In genomic region chr6:30636186-30636842, GRCm38 (mm10) we compare ENCODE assay signal across 11 mouse cellular contexts. TPM values are rescaled to one million over a fixed set of nuclear protein-coding genes. Genes with fewer than 3 reads are reported as not detected.
DNase-seq lines count a peak whose midpoint lies in the region; ATAC-seq and TF ChIP-seq lines count a peak whose summit lies in the region.
"Had no signal": no experiment of that assay in that cellular context is flagged by ENCODE, and none has a peak within 500 bp of the region (broad histone marks: within the 10 kb centered on the region; RNA-seq: fewer than 3 reads in every experiment).

No protein-coding gene starts in this region.

- no peak overlapping the region for H3K4me3 ChIP-seq in heart, postnatal 0 days (ENCODE audit: low read depth, low read length)
- H3K4me3 ChIP-seq in embryonic facial prominence, embryonic 14.5 days (ENCODE audit: low read depth, low read length) = no peak overlapping the region
- no peak overlapping the region for H3K4me3 ChIP-seq in liver, embryonic 12.5 days
- no peak overlapping the region for H3K4me3 ChIP-seq in thymus, adult 2 months (ENCODE audit: control insufficient read depth, insufficient read depth, low read length)

- H3K27me3 ChIP-seq in heart, postnatal 0 days (ENCODE audit: control insufficient read depth, insufficient read depth, low read length) = no peaks in the 10 kb centered on the region
- no peaks in the 10 kb centered on the region for H3K27me3 ChIP-seq in embryonic facial prominence, embryonic 14.5 days (replicated peaks; ENCODE audit: control insufficient read depth, insufficient read depth, low read length)
- peaks cover 6% of the 10 kb centered on the region; the same call in 1 of the 2 replicates for H3K27me3 ChIP-seq in liver, embryonic 12.5 days (replicated peaks)
- H3K27me3 ChIP-seq in thymus, adult 2 months (ENCODE audit: control insufficient read depth, insufficient read depth, low read length) = no peaks in the 10 kb centered on the region

- no peak overlapping the region for H3K4me2 ChIP-seq in heart, postnatal 0 days (ENCODE audit: low read depth, low read length)
- H3K4me2 ChIP-seq in embryonic facial prominence, embryonic 14.5 days (ENCODE audit: low read depth, low read length) = no peak overlapping the region
- H3K4me2 ChIP-seq in liver, embryonic 12.5 days = no peak overlapping the region

- ATAC-seq in heart, postnatal 0 days (ENCODE audit: insufficient read depth, low read depth) = no peak
- ATAC-seq in embryonic facial prominence, embryonic 14.5 days (ENCODE audit: low read depth) = peak; percentile 79
- no peak for ATAC-seq in liver, embryonic 12.5 days
- ATAC-seq: forebrain, postnatal 0 days had no signal

- no peak for TF ChIP-seq POLR2A in thymus, adult 2 months (IDR thresholded peaks at IDR 0.05; ENCODE audit: control insufficient read depth, extremely low read depth, insufficient read depth, low read length, poor library complexity)

- no peak for DNase-seq in heart, postnatal 0 days (ENCODE audit: low spot score)
- no peak for DNase-seq in heart, adult 8-10 months (ENCODE audit: low spot score)
- DNase-seq in NIH3T3 (ENCODE audit: low read depth) = peak; percentile 77
- DNase-seq in embryonic facial prominence, embryonic 14.5 days (ENCODE audit: low spot score) = peak; percentile 83
- no peak for DNase-seq in ovary, postnatal 14 days (ENCODE audit: low spot score)
- DNase-seq in MN1 (ENCODE audit: low spot score) = no peak
- DNase-seq in thymus, adult 2 months = no peak
- DNase-seq: forebrain, postnatal 0 days; kidney, adult 8-10 months; lung, postnatal 4 days had no signal

- no peak overlapping the region for H3K9ac ChIP-seq in heart, postnatal 0 days (replicated peaks; ENCODE audit: low read depth, low read length)
- peak overlapping the region; percentile 38 for H3K9ac ChIP-seq in embryonic facial prominence, embryonic 14.5 days (ENCODE audit: low read depth, low read length)
- no peak overlapping the region for H3K9ac ChIP-seq in liver, embryonic 12.5 days
- H3K9ac ChIP-seq: forebrain, postnatal 0 days had no signal

- no peaks in the 10 kb centered on the region for H3K36me3 ChIP-seq in heart, postnatal 0 days (replicated peaks; ENCODE audit: control insufficient read depth, insufficient read depth, low read length)
- H3K36me3 ChIP-seq in embryonic facial prominence, embryonic 14.5 days (ENCODE audit: control insufficient read depth, insufficient read depth, low read length) = no peaks in the 10 kb centered on the region
- no peaks in the 10 kb centered on the region for H3K36me3 ChIP-seq in liver, embryonic 12.5 days
- H3K36me3 ChIP-seq in thymus, adult 2 months (ENCODE audit: control insufficient read depth, insufficient read depth, low read length) = no peaks in the 10 kb centered on the region

- no peaks in the 10 kb centered on the region for H3K9me3 ChIP-seq in heart, postnatal 0 days (replicated peaks; ENCODE audit: control insufficient read depth, low read length)
- no peaks in the 10 kb centered on the region for H3K9me3 ChIP-seq in embryonic facial prominence, embryonic 14.5 days (ENCODE audit: control insufficient read depth, low read length)
- no peaks in the 10 kb centered on the region for H3K9me3 ChIP-seq in liver, embryonic 12.5 days (replicated peaks)

- H3K4me1 ChIP-seq in heart, postnatal 0 days (ENCODE audit: control insufficient read depth, insufficient read depth) = 0 out of 2 replicates have a peak, but pooled peaks cover 10% of the 10 kb centered on the region
- peaks cover 20% of the 10 kb centered on the region for H3K4me1 ChIP-seq in embryonic facial prominence, embryonic 14.5 days (ENCODE audit: control insufficient read depth, insufficient read depth, low read length)
- peaks cover 15% of the 10 kb centered on the region for H3K4me1 ChIP-seq in liver, embryonic 12.5 days
- H3K4me1 ChIP-seq in thymus, adult 2 months (replicated peaks; ENCODE audit: control insufficient read depth, insufficient read depth, low read length) = no peaks in the 10 kb centered on the region

- WGBS in heart, postnatal 0 days = 49% methylated on average over 4 of the region's 4 CpGs
- 18% methylated on average over 4 of the region's 4 CpGs for WGBS in embryonic facial prominence, embryonic 14.5 days
- 56% methylated on average over 4 of the region's 4 CpGs for WGBS in liver, embryonic 12.5 days (ENCODE audit: insufficient replicate concordance)
- WGBS in thymus, adult 2 months = 87% methylated on average over 4 of the region's 4 CpGs

- H3K27ac ChIP-seq in heart, postnatal 0 days (ENCODE audit: low read depth) = peak overlapping the region; percentile 1
- H3K27ac ChIP-seq in embryonic facial prominence, embryonic 14.5 days (replicated peaks; ENCODE audit: low read depth, low read length) = peak overlapping the region; percentile 93
- peak overlapping the region; percentile 60 for H3K27ac ChIP-seq in liver, embryonic 12.5 days
- H3K27ac ChIP-seq in thymus, adult 2 months (ENCODE audit: control insufficient read depth, insufficient read depth, low read length) = no peak overlapping the region

- TF ChIP-seq CTCF in heart, postnatal 0 days (IDR thresholded peaks at IDR 0.05; ENCODE audit: low read depth) = no peak
- no peak for TF ChIP-seq CTCF in thymus, adult 2 months (IDR thresholded peaks at IDR 0.05; ENCODE audit: borderline replicate concordance, control insufficient read depth, extremely low read depth, insufficient read depth, low read length, poor library complexity)

- no peak for TF ChIP-seq EP300 in heart, postnatal 0 days (IDR thresholded peaks at IDR 0.05; ENCODE audit: low read depth)

RNA-seq across cellular contexts. Expression of gene Cpa1, which starts 2.7 kb away (rescaled TPM):
- total RNA-seq in heart, postnatal 0 days (2014; rRNA removed; ENCODE audit: low replicate concordance) = 11.5 and 16.8 TPM in 2 replicates
- polyA plus RNA-seq in heart, postnatal 0 days (2015; fragmentation: Nextera tagmentation; extraction: Ambion mirVana) = 4.4 and 6.2 TPM in 2 replicates
- total RNA-seq in heart, adult 8-10 months (2022) = under 1 TPM in 2 of 4 experiments, not detected in 2; 0.19 to 0.20 TPM
- polyA plus RNA-seq in embryonic facial prominence, embryonic 14.5 days (2014; fragmentation: Nextera tagmentation; extraction: Ambion mirVana) = 1.3 and 1.7 TPM in 2 replicates
- 0.54 and 0.91 TPM in 2 replicates for polyA plus RNA-seq in liver, embryonic 12.5 days (2016; fragmentation: Nextera tagmentation; extraction: Ambion mirVana)
- polyA plus RNA-seq in thymus, adult 2 months (2012; rRNA removed) = not detected in 2 replicates
- total RNA-seq: forebrain, postnatal 0 days had no signal

RNA-seq across cellular contexts. Expression of gene Cpa5, which starts 25.5 kb away (rescaled TPM):
- 0.46 and 1.6 TPM in 2 replicates for total RNA-seq in heart, postnatal 0 days (2014; rRNA removed; ENCODE audit: low replicate concordance)
- polyA plus RNA-seq in heart, postnatal 0 days (2015; fragmentation: Nextera tagmentation; extraction: Ambion mirVana) = 0.32 and 0.67 TPM in 2 replicates
- total RNA-seq in heart, adult 8-10 months (2022) = not detected
- polyA plus RNA-seq in embryonic facial prominence, embryonic 14.5 days (2014; fragmentation: Nextera tagmentation; extraction: Ambion mirVana) = 0.92 and 1.3 TPM in 2 replicates
- polyA plus RNA-seq in liver, embryonic 12.5 days (2016; fragmentation: Nextera tagmentation; extraction: Ambion mirVana) = 0.11 TPM in 1 of 2 replicates, not detected in the other
- polyA plus RNA-seq in thymus, adult 2 months (2012; rRNA removed) = 0.10 TPM in 1 of 2 replicates, not detected in the other
- total RNA-seq: forebrain, postnatal 0 days had no signal
- polyA plus RNA-seq: forebrain, postnatal 0 days had no signal

RNA-seq across cellular contexts. Expression of gene Cep41, which starts 57.2 kb away (rescaled TPM):
- 1.7 and 4.7 TPM in 2 replicates for total RNA-seq in heart, postnatal 0 days (2014; rRNA removed; ENCODE audit: low replicate concordance)
- polyA plus RNA-seq in heart, postnatal 0 days (2015; fragmentation: Nextera tagmentation; extraction: Ambion mirVana) = 5.7 and 7.5 TPM in 2 replicates
- 1 to 10 TPM; 1.5 to 3.4 (median 2.1) TPM for total RNA-seq in heart, adult 8-10 months (2022)
- polyA plus RNA-seq in embryonic facial prominence, embryonic 14.5 days (2014; fragmentation: Nextera tagmentation; extraction: Ambion mirVana) = 38.6 and 44.3 TPM in 2 replicates
- 5.6 and 6.1 TPM in 2 replicates for polyA plus RNA-seq in liver, embryonic 12.5 days (2016; fragmentation: Nextera tagmentation; extraction: Ambion mirVana)
- 6.6 TPM in 2 replicates for polyA plus RNA-seq in thymus, adult 2 months (2012; rRNA removed)

Comparison
In these comparisons a context has a peak if more than half of its experiments do, and no peak if none do; other contexts are left out.
1. DNase-seq: peak in NIH3T3 (single experiment) and embryonic facial prominence, embryonic 14.5 days (single experiment); none in heart, postnatal 0 days (single experiment), heart, adult 8-10 months (single experiment), ovary, postnatal 14 days (single experiment), MN1 (single experiment) and thymus, adult 2 months (single experiment).